Mouse (Mus musculus) heart, embryonic 10.5 days (tissue): ENCODE data around the gene Lgsn. TPM values are rescaled to one million over a fixed set of nuclear protein-coding genes. Genes with fewer than 3 reads are reported as not detected.

Experiments used
- DNase-seq: peaks from one replicate; pipeline ENCODE4 v3.0.0-alpha.2; 2017; ENCODE audit warnings: low spot score
- H3K27ac ChIP-seq: fragments of 300-500 bp; sonication (generic); 2 replicates; pipeline ENCODE4 v1.5.1; 2016; ENCODE audit warnings: mild to moderate bottlenecking
- H3K27me3 ChIP-seq: fragments of 300-500 bp; sonication (generic); 2 replicates; pipeline ENCODE4 v1.6.1; 2016; ENCODE audit warnings: mild to moderate bottlenecking; ENCODE audit not compliant: poor library complexity, insufficient read depth, severe bottlenecking
- H3K36me3 ChIP-seq: fragments of 300-500 bp; sonication (generic); 2 replicates; pipeline ENCODE4 v1.6.1; 2016; ENCODE audit warnings: mild to moderate bottlenecking, moderate library complexity
- H3K4me1 ChIP-seq: fragments of 300-500 bp; sonication (generic); 2 replicates; pipeline ENCODE4 v1.6.1; 2016; ENCODE audit warnings: mild to moderate bottlenecking
- H3K4me3 ChIP-seq: fragments of 300-500 bp; sonication (generic); 2 replicates; pipeline ENCODE4 v1.5.1; 2016; ENCODE audit warnings: mild to moderate bottlenecking, moderate library complexity
- H3K9me3 ChIP-seq: fragments of 300-500 bp; sonication (generic); 2 replicates; pipeline ENCODE4 v1.6.1; 2016; ENCODE audit warnings: mild to moderate bottlenecking, moderate library complexity
- WGBS: fragments of 180-500 bp; shearing (Covaris S2); methylation state at CpG from one replicate; pipeline ENCODE4 v1.1.7; 2016; 5-methylcytosine and 5-hydroxymethylcytosine counted together
- polyA plus RNA-seq: library from polyadenylated mRNA; unstranded; fragments of >200 nt; fragmentation: Nextera tagmentation; extraction: Ambion mirVana; gene quantifications from 2 replicates; pipeline ENCODE4 v1.2.1, GENCODE M21; 2016

Gene Lgsn
- polyA plus RNA-seq, 1 experiment from 2014 or later, result not detected

GRCm38 (mm10) chr1:31175401-31175800, 800 bp upstream of the Lgsn start:
- Histone ChIP-seq H3K27ac (no peak overlapping the region), H3K9me3 (no peaks in the 10 kb centered on the region), H3K4me1 (no peaks in the 10 kb centered on the region), H3K27me3 (no peaks in the 10 kb centered on the region), H3K36me3 (no peaks in the 10 kb centered on the region), H3K4me3 (no peak overlapping the region)
- no peak for DNase-seq
- WGBS, result 75% methylated on average over 3 of the region's 3 CpGs

GRCm38 (mm10) chr1:31178264-31178663, 2.1 kb downstream of the Lgsn start:
- 73% methylated on average over 1 of the region's 1 CpGs for WGBS
- H3K36me3 ChIP-seq, result no peaks in the 10 kb centered on the region
- H3K9me3 ChIP-seq, result no peaks in the 10 kb centered on the region
- no peak overlapping the region for H3K4me3 ChIP-seq
- H3K4me1 ChIP-seq, result no peaks in the 10 kb centered on the region
- no peaks in the 10 kb centered on the region for H3K27me3 ChIP-seq
- DNase-seq, result no peak
- H3K27ac ChIP-seq, result no peak overlapping the region

- no peaks in the 10 kb centered on the region for H3K4me1 ChIP-seq
- 76% methylated on average over 10 of the region's 10 CpGs for WGBS
Measured at GRCm38 (mm10) chr1:31190237-31190866, 14.2 kb downstream of the Lgsn start.

GRCm38 (mm10) chr1:31195633-31196032, 19.4 kb downstream of the Lgsn start:
- Histone ChIP-seq H3K9me3 (no peaks in the 10 kb centered on the region), H3K27me3 (no peaks in the 10 kb centered on the region), H3K4me1 (no peaks in the 10 kb centered on the region), H3K4me3 (no peak overlapping the region), H3K36me3 (no peaks in the 10 kb centered on the region), H3K27ac (no peak overlapping the region)
- no peak for DNase-seq
- 67% methylated on average over 1 of the region's 1 CpGs for whole genome bisulfite sequencing

More at GRCm38 (mm10) chr1:31190237-31190866, 14.2 kb downstream of the Lgsn start:
- no peak for DNase-seq
- H3K9me3 ChIP-seq, result no peaks in the 10 kb centered on the region
- no peaks in the 10 kb centered on the region for H3K36me3 ChIP-seq
- H3K27ac ChIP-seq, result no peak overlapping the region
- no peak overlapping the region for H3K4me3 ChIP-seq
- no peaks in the 10 kb centered on the region for H3K27me3 ChIP-seq

GRCm38 (mm10) chr1:31196959-31197358, 20.8 kb downstream of the Lgsn start:
- no peaks in the 10 kb centered on the region for H3K9me3 ChIP-seq
- H3K36me3 ChIP-seq, result no peaks in the 10 kb centered on the region
- 84% methylated on average over 3 of the region's 3 CpGs for WGBS

DNA sequence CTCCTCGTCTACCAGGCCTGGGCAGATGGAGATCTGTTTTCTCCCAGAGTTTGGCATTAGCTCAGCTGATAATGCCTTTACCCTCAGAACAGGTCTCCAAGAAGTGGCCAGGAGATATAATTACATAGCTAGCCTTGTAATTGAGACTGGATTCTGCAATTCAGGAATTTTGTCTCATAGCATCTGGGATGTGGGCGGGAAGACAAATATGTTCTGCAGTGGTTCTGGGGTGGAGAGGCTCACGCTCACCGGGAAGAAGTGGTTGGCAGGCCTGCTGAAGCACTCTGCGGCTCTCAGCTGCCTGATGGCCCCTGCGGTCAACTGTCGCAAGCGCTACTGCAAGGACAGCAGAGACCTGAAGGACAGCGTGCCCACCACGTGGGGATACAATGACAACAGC, 27.6 kb downstream of the Lgsn start:
- H3K27ac ChIP-seq, result no peak overlapping the region
- WGBS, result 89% methylated on average over 10 of the region's 10 CpGs
- H3K27me3 ChIP-seq, result no peaks in the 10 kb centered on the region
- no peak overlapping the region for H3K4me3 ChIP-seq
- H3K4me1 ChIP-seq, result no peaks in the 10 kb centered on the region
- no peaks in the 10 kb centered on the region for H3K9me3 ChIP-seq
- no peak for DNase-seq
- H3K36me3 ChIP-seq, result no peaks in the 10 kb centered on the region

More at GRCm38 (mm10) chr1:31196959-31197358, 20.8 kb downstream of the Lgsn start:
- Histone ChIP-seq H3K4me3 (no peak overlapping the region), H3K27me3 (no peaks in the 10 kb centered on the region), H3K27ac (no peak overlapping the region), H3K4me1 (no peaks in the 10 kb centered on the region)
- no peak for DNase-seq

DNA sequence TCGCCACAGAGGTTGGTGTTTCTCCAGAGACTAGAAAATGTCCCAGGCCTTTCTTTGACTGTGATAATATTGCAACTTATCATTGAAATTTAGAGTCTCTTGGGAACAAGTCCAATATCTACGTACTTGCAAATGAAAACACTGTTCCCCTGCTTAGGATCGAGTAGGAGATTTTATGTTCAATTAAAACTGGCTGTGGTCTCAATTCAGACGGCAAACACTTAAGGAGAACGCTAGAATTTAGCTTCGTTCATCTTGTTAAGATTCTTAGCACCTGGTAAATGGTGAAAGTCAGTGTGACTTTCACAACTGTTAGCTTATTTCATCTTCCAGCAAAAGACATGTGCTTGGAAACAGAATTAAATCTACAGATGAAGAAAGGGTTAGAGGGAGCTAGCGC, 29.1 kb downstream of the Lgsn start:
- no peaks in the 10 kb centered on the region for H3K36me3 ChIP-seq
- H3K9me3 ChIP-seq, result no peaks in the 10 kb centered on the region
- no peaks in the 10 kb centered on the region for H3K27me3 ChIP-seq
- H3K4me3 ChIP-seq, result no peak overlapping the region
- no peak overlapping the region for H3K27ac ChIP-seq
- 82% methylated on average over 7 of the region's 7 CpGs for WGBS
- H3K4me1 ChIP-seq, result no peaks in the 10 kb centered on the region
- no peak for DNase-seq

DNA sequence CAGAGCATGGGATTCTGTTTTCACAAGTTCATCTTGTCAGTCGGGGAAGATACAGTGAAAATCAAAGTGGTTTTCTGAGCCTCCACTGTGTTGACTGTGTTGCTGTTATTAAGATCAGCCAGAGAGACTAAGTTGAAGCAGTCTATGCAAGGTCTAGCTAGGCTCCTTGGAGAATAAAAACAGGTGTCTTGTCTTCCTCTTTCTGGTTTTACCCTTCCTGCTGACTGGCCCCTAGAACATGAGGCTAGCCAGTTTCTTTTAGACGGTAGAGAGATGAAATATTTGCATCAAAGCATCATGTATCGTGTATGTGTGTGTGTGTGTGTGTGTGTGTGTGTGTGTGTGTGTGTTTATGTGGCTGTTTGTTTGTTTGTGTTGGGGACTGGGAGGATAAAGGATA, 29.6 kb downstream of the Lgsn start:
- Histone ChIP-seq H3K27me3 (no peaks in the 10 kb centered on the region), H3K36me3 (no peaks in the 10 kb centered on the region), H3K27ac (no peak overlapping the region), H3K9me3 (no peaks in the 10 kb centered on the region), H3K4me3 (no peak overlapping the region), H3K4me1 (no peaks in the 10 kb centered on the region)
- DNase-seq, result no peak
- WGBS, result 75% methylated on average over 3 of the region's 3 CpGs

- H3K9me3 ChIP-seq, result no peaks in the 10 kb centered on the region
- 3% methylated on average over 5 of the region's 5 CpGs for WGBS
- no peak overlapping the region for H3K4me3 ChIP-seq
- H3K4me1 ChIP-seq, result no peaks in the 10 kb centered on the region
- no peak overlapping the region for H3K27ac ChIP-seq
- no peaks in the 10 kb centered on the region for H3K27me3 ChIP-seq
- no peaks in the 10 kb centered on the region for H3K36me3 ChIP-seq
- no peak for DNase-seq
Measured at GRCm38 (mm10) chr1:31210144-31210543, 33.9 kb downstream of the Lgsn start.

DNA sequence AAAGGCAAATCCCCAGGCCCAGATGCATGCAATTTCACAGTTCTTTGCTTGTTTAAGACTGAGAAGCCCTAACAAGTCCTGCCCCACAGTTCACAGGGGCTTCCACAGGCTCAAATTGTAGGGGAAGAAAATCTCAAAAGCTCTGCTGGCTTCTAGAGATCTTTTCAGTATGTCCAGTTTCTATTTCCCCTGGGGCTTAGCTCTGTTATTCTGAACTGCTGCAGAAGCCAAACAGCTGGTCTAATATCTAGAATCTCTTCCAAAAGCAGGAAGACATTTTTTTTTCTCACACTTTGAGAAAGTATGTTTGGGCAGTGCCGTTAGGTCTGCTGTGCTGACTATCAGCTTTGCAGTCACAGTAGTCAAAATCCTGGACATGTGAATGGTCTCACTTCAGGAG, 38.6 kb downstream of the Lgsn start:
- Histone ChIP-seq H3K9me3 (no peaks in the 10 kb centered on the region), H3K27ac (no peak overlapping the region), H3K36me3 (no peaks in the 10 kb centered on the region), H3K27me3 (no peaks in the 10 kb centered on the region), H3K4me1 (no peaks in the 10 kb centered on the region), H3K4me3 (no peak overlapping the region)
- WGBS, result 60% methylated on average over 1 of the region's 1 CpGs
- no peak for DNase-seq

GRCm38 (mm10) chr1:31220599-31221250, 44.5 kb downstream of the Lgsn start:
- H3K4me1 ChIP-seq, result no peaks in the 10 kb centered on the region

DNA sequence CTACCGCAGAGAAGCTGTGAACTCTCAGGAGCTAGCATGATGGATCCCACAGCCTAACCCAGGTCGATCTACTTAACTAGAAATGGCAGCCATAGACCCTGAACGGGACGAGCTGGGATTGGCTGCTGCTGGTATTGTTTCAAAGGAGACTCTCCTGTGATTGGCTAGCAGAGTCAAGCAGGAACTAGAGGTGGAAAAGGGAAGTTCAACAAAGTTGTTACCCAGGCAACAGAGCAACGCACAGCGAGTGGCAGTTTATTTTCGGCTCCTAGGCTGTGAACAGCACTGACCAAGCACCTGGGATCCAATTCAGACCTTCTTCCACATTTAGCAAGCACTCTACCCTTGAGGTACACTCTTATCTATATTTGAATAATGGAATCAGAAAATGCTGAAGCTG, 46.4 kb downstream of the Lgsn start, which contains the start of the genes 4931428L18Rik and Pih1d3:
Gene 4931428L18Rik (minus strand): TSS at position 121 of the 400 bp plus-strand sequence.
Gene Pih1d3 (plus strand): TSS at position 275 of the 400 bp plus-strand sequence.
- no peak within 1 kb of the TSS for H3K4me3 ChIP-seq
- no peaks in the 10 kb centered on the region for H3K9me3 ChIP-seq
- 78% methylated on average over 7 of the region's 7 CpGs for WGBS
- DNase-seq, result no peak
- H3K36me3 ChIP-seq, result no peaks in the 10 kb centered on the region
- H3K27ac ChIP-seq, result no peak within 1 kb of the TSS
- no peaks in the 10 kb centered on the region for H3K4me1 ChIP-seq
- no peaks in the 10 kb centered on the region for H3K27me3 ChIP-seq

More at GRCm38 (mm10) chr1:31220599-31221250, 44.5 kb downstream of the Lgsn start:
- 88% methylated on average over 4 of the region's 4 CpGs for WGBS
- Histone ChIP-seq H3K4me3 (no peak overlapping the region), H3K27me3 (no peaks in the 10 kb centered on the region), H3K27ac (no peak overlapping the region), H3K36me3 (no peaks in the 10 kb centered on the region), H3K9me3 (no peaks in the 10 kb centered on the region)
- no peak for DNase-seq

DNA sequence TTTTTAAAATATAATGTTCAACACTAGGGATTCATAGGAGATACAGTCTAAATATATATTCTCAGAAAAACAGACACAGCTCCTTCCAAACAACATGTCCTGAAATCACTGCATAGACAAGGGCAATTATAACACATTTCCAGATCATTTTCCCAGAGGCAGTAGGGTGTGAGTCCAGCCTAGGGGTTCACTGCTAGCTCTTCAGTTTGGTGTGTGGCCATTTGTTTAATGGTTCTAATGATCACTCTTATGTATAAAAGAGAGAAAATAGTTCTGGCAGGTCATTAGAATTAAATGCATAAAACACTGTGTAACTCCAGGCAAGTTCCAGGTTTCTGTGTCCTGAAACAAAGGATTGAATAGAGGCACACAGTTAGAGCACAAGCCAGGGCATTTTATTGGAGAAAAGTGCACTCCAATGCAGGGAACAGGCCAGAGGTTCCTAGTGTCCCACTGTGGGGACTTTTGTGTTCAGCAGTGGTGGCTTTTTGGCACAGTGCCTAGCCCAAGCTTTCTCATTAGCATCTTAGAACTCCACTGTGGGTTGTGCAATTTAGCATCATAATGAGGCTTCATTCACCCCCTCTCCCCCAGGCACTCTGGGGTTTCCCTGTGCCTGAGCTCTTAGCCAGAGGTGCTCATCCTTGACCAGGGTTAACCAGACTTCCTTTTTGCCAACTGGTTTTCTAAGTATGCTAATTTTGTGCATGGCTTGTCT, 57.3 kb downstream of the Lgsn start:
- no peak for DNase-seq
- Histone ChIP-seq H3K4me3 (no peak overlapping the region), H3K9me3 (no peaks in the 10 kb centered on the region), H3K36me3 (no peaks in the 10 kb centered on the region), H3K27me3 (no peaks in the 10 kb centered on the region), H3K4me1 (no peaks in the 10 kb centered on the region), H3K27ac (no peak overlapping the region)
